Mouse (Mus musculus): ENCODE measurements around the gene Gnptab. TPM values are rescaled to one million over a fixed set of nuclear protein-coding genes. Genes with fewer than 3 reads are reported as not detected.

The Gnptab gene
- polyA plus RNA-seq, 1 experiment = 12.8 TPM

DNA sequence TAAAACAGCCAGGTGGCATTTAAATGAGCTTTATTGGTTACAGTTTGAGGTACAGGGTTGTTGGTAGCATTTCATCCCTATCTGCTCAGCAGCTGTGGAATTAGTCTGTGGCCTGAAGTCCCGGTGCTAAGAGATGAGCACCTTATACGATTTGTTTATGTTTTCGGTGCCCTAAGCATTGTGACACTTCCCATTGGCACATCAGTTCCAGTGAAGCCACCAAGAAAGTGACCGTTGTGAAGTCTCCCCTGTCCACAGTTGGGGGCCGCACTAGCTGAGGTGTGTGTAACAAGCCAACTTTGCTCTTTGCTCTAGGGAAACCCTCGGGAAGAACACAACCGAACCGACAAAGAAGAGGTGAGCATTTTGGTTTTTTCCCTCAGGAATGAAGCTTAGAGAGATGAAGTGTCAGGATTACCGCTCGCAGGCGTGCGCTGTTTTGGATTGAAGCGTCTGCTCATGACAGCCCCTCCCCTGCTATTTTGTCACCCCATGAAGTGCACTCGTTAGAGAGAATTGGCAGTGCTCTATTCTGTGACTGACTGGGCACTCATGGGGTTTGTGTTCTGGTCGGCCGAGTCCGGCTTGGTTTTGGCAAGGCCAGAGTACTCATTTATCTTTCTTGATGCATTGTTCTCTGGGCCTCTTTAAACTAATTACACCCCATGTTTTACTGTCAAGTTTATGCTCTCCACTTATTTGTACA lies 33.5 kb downstream of the Gnptab start:
- Histone ChIP-seq H3K27ac (ENCODE audit: insufficient read depth, low read depth, low read length) (no peak overlapping the region), H3K4me3 (ENCODE audit: insufficient read depth, low read depth, low read length) (no peak overlapping the region), H3K27me3 (replicated peaks; ENCODE audit: control insufficient read depth, insufficient read depth, low read length) (no peaks in the 10 kb centered on the region), H3K4me1 (ENCODE audit: control insufficient read depth, insufficient read depth, low read length) (no peaks in the 10 kb centered on the region), H3K36me3 (ENCODE audit: control insufficient read depth, insufficient read depth, low read length) (no peaks in the 10 kb centered on the region)
- no peak for TF ChIP-seq CTCF (conservative IDR thresholded peaks at IDR 0.05; ENCODE audit: insufficient read depth, insufficient read length, low read depth, low read length)
- TF ChIP-seq POLR2A (IDR thresholded peaks at IDR 0.05; ENCODE audit: low read depth, low read length) = no peak
- WGBS = 77% methylated on average over 17 of the region's 17 CpGs
- DNase-seq = no peak

DNA sequence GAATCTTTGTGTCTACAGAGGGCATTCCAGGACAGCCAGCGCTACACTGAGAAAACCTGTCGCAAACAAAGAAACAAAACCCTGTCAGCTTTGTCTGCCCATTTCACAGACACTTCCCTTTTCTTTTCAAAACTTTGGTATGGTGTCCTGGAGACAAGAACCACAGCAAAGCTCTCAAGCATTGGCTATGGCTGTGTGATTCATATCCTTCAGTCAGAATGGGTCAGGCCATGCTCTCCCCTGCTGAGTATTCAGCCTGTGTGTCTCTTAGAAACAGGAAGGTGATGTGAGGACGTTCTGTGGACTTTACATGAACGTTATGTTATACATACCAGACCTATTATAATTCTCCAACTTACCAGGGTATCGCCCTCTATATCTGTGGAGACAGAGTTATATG lies 38.8 kb downstream of the Gnptab start:
- Histone ChIP-seq H3K4me3 (ENCODE audit: insufficient read depth, low read depth, low read length) (no peak overlapping the region), H3K27me3 (replicated peaks; ENCODE audit: control insufficient read depth, insufficient read depth, low read length) (no peaks in the 10 kb centered on the region), H3K36me3 (ENCODE audit: control insufficient read depth, insufficient read depth, low read length) (no peaks in the 10 kb centered on the region), H3K4me1 (ENCODE audit: control insufficient read depth, insufficient read depth, low read length) (no peaks in the 10 kb centered on the region), H3K27ac (ENCODE audit: insufficient read depth, low read depth, low read length) (no peak overlapping the region)
- DNase-seq = no peak
- 86% methylated on average over 5 of the region's 5 CpGs for WGBS
- TF ChIP-seq POLR2A (IDR thresholded peaks at IDR 0.05; ENCODE audit: low read depth, low read length) = no peak

DNA sequence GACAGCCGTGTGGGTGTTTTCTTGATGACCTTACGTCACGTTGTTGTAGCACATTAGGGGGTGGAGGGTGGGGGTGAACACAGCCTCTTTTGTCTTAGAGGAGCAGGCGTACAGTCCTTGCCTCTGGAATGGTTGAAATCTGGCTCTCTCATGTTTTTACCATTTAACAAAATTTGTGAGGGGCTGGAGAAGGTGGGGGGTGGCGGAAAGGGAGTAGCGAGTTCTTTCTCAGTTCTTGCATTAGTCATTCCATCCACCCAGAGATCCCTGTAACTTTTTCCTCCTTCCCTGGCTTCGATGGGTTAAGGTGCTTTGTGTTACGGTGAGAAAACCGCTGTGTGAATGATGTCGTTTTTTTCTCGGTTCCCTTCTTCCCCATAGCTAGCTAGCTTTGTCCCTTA lies 41.2 kb downstream of the Gnptab start:
- Histone ChIP-seq H3K36me3 (ENCODE audit: control insufficient read depth, insufficient read depth, low read length) (no peaks in the 10 kb centered on the region), H3K4me1 (ENCODE audit: control insufficient read depth, insufficient read depth, low read length) (no peaks in the 10 kb centered on the region), H3K4me3 (ENCODE audit: insufficient read depth, low read depth, low read length) (no peak overlapping the region), H3K27ac (ENCODE audit: insufficient read depth, low read depth, low read length) (no peak overlapping the region), H3K27me3 (replicated peaks; ENCODE audit: control insufficient read depth, insufficient read depth, low read length) (no peaks in the 10 kb centered on the region)
- DNase-seq = no peak
- TF ChIP-seq POLR2A (IDR thresholded peaks at IDR 0.05; ENCODE audit: low read depth, low read length) (no peak), CTCF (conservative IDR thresholded peaks at IDR 0.05; ENCODE audit: insufficient read depth, insufficient read length, low read depth, low read length) (no peak)
- 80% methylated on average over 11 of the region's 11 CpGs for WGBS

DNA sequence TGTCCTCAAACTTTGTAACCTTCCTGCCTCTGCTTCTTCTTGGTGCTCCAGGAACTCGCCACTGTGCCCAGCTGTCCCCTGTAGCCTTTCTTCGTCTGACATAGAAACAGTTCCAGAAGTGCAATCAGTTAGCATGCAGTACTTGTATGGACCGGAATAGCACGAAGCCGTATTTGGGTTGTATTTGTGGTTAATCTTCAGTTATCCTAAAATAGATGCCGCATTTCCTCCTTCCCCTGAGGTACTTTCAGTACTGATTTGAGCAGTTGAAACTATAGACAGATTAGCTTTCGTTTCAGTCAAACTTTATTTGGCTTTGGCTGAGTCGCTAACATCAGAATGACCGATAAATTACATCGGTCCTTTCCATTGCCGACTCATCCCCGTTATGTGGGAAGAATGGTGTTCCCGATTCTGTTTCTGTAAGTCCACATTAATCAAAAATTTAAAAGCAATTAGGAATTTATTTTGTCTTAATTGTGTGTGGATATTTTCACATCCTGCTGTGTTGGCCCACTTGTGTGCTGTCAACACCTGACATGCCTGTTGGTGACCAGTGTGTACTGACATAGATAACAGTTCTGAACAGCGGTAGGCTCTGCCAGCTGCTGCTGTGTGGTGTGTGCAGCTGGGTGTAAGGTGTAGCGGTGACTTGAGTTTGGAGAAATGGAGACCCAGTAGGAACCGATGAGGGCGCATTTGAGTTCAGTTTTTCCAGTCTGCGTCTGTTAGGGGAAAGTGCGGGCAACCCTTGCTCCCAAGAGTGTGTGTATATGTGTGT lies 41.9 kb downstream of the Gnptab start:
- H3K27ac ChIP-seq (ENCODE audit: insufficient read depth, low read depth, low read length) = no peak overlapping the region
- no peaks in the 10 kb centered on the region for H3K36me3 ChIP-seq (ENCODE audit: control insufficient read depth, insufficient read depth, low read length)
- no peak for DNase-seq
- no peaks in the 10 kb centered on the region for H3K27me3 ChIP-seq (replicated peaks; ENCODE audit: control insufficient read depth, insufficient read depth, low read length)
- TF ChIP-seq POLR2A (IDR thresholded peaks at IDR 0.05; ENCODE audit: low read depth, low read length) (no peak), CTCF (conservative IDR thresholded peaks at IDR 0.05; ENCODE audit: insufficient read depth, insufficient read length, low read depth, low read length) (no peak)
- no peak overlapping the region for H3K4me3 ChIP-seq (ENCODE audit: insufficient read depth, low read depth, low read length)
- WGBS = 92% methylated on average over 19 of the region's 19 CpGs
- no peaks in the 10 kb centered on the region for H3K4me1 ChIP-seq (ENCODE audit: control insufficient read depth, insufficient read depth, low read length)

DNA sequence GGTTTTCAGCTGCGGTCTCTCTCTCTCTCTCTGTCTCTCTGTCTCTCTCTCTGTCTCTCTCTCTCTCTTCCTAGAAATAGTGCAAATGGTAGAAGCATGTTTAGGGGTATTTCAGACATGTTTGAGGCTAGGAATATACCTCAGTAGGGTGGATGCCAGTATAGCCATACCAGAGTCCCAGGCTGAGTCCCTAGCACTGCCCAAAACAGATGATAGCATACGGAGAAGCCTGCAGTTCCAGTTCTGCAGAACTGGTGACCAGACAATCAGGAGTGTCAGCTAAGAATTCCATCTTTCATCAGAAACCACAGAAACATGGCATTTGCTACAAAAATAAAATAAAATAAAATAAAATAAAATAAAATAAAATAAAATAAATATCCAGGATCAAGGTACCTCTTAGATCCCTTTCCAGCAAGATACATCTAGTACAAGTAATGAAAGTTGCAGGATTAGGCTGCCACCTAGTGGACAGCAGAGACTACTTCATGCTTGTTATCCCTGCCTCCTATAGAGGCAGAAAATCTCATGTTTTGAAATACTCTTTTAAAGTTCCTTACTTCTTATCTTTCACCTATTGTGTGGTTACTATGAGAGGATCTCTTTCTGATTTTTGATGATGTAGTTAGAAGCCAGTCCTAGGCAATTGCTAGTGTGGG lies 47.4 kb downstream of the Gnptab start:
- H3K27me3 ChIP-seq (replicated peaks; ENCODE audit: control insufficient read depth, insufficient read depth, low read length) = no peaks in the 10 kb centered on the region
- no peak overlapping the region for H3K27ac ChIP-seq (ENCODE audit: insufficient read depth, low read depth, low read length)
- no peak overlapping the region for H3K4me3 ChIP-seq (ENCODE audit: insufficient read depth, low read depth, low read length)
- TF ChIP-seq POLR2A (IDR thresholded peaks at IDR 0.05; ENCODE audit: low read depth, low read length) = no peak
- peak; percentile 73 for DNase-seq
- peaks cover 2% of the 10 kb centered on the region; the same call in 1 of the 2 replicates for H3K36me3 ChIP-seq (ENCODE audit: control insufficient read depth, insufficient read depth, low read length)
- WGBS = 98% methylated on average over 2 of the region's 2 CpGs
- H3K4me1 ChIP-seq (ENCODE audit: control insufficient read depth, insufficient read depth, low read length) = no peaks in the 10 kb centered on the region

DNA sequence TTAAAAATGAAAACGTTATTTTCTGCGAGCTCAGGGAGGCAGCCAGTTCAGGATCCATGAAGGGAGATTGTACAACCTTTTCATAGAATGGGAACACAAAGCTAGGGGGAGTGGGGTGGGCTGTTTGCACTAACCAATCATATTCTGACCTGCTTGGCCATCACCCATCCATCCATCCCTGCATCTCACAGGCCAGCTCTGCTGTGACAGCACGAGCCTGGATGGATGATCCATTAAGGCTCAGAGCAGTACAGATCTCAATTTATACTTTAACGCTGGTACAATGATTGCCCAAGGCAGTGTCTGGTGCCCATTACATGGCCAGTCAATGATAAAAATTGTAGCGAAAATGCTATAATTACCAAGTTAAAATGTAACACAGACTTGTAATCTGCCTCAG lies 48.0 kb downstream of the Gnptab start:
- TF ChIP-seq CTCF (conservative IDR thresholded peaks at IDR 0.05; ENCODE audit: insufficient read depth, insufficient read length, low read depth, low read length) (no peak), POLR2A (IDR thresholded peaks at IDR 0.05; ENCODE audit: low read depth, low read length) (no peak)
- no peak for DNase-seq
- H3K36me3 ChIP-seq (ENCODE audit: control insufficient read depth, insufficient read depth, low read length) = peaks cover 2% of the 10 kb centered on the region; the same call in 1 of the 2 replicates
- no peak overlapping the region for H3K4me3 ChIP-seq (ENCODE audit: insufficient read depth, low read depth, low read length)
- no peaks in the 10 kb centered on the region for H3K27me3 ChIP-seq (replicated peaks; ENCODE audit: control insufficient read depth, insufficient read depth, low read length)
- 47% methylated on average over 5 of the region's 5 CpGs for WGBS
- no peak overlapping the region for H3K27ac ChIP-seq (ENCODE audit: insufficient read depth, low read depth, low read length)
- H3K4me1 ChIP-seq (ENCODE audit: control insufficient read depth, insufficient read depth, low read length) = no peaks in the 10 kb centered on the region

DNA sequence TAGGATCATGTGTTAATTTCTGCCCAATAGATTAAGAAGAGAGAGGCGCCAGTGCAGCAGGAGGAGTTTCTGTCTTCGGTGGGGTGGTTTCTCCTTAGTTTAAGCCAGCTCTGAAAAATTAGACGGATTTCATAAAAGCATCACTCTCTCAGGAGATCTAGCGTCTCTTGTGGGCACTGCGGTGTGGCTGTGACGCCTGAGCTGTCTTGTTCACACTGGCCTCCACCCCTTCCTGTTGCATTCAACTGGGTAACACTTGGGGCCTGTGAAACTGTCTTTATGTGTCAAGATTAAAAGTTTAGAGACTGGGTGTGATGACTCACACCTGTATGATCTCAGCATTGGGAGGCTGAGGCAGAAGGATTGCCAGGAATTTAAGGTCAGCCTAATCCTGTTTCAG lies 49.1 kb downstream of the Gnptab start:
- no peak for DNase-seq
- Histone ChIP-seq H3K27me3 (replicated peaks; ENCODE audit: control insufficient read depth, insufficient read depth, low read length) (no peaks in the 10 kb centered on the region), H3K4me3 (ENCODE audit: insufficient read depth, low read depth, low read length) (no peak overlapping the region), H3K27ac (ENCODE audit: insufficient read depth, low read depth, low read length) (no peak overlapping the region), H3K36me3 (ENCODE audit: control insufficient read depth, insufficient read depth, low read length) (peaks cover 2% of the 10 kb centered on the region; the same call in 1 of the 2 replicates), H3K4me1 (ENCODE audit: control insufficient read depth, insufficient read depth, low read length) (no peaks in the 10 kb centered on the region)
- TF ChIP-seq POLR2A (IDR thresholded peaks at IDR 0.05; ENCODE audit: low read depth, low read length) (no peak), CTCF (conservative IDR thresholded peaks at IDR 0.05; ENCODE audit: insufficient read depth, insufficient read length, low read depth, low read length) (no peak)
- 90% methylated on average over 6 of the region's 6 CpGs for WGBS
